Mouse (Mus musculus) liver, adult 2 months (tissue): ENCODE results near the gene Chac2.

Source experiments
- CTCF ChIP-seq: fragments of 200-500 bp; IDR thresholded peaks from 2 replicates; pipeline ENCODE4 v1.5.1; 2011; ENCODE audit warnings: low read depth, low read length, control low read depth
- POLR2A ChIP-seq: fragments of 200-500 bp; IDR thresholded peaks from 2 replicates; pipeline ENCODE4 v1.6.1; 2011; ENCODE audit warnings: low read length, control low read depth; ENCODE audit not compliant: insufficient read depth; ENCODE audit errors: extremely low read depth

- TF ChIP-seq CTCF = no peak
- no peak for TF ChIP-seq POLR2A
These were observed 58.1 kb downstream of the Chac2 start for GRCm38 (mm10) chr11:30928079-30928478.
